Mouse (Mus musculus) olfactory bulb, adult 2 months (tissue): ENCODE measurements around the gene Tmem170b. TPM values are rescaled to one million over a fixed set of nuclear protein-coding genes. Genes with fewer than 3 reads are reported as not detected.

Source experiments
- H3K27ac ChIP-seq: fragments of 200-500 bp; 2 replicates; pipeline ENCODE4 v1.5.1; 2012; ENCODE audit warnings: low read depth, low read length; ENCODE audit not compliant: insufficient read depth
- H3K4me1 ChIP-seq: fragments of 200-500 bp; 2 replicates; pipeline ENCODE4 v1.6.1; 2012; ENCODE audit warnings: low read length; ENCODE audit not compliant: control insufficient read depth, insufficient read depth
- H3K4me3 ChIP-seq: fragments of 200-500 bp; 2 replicates; pipeline ENCODE4 v1.5.1; 2012; ENCODE audit warnings: mild to moderate bottlenecking, low read depth, low read length, moderate library complexity; ENCODE audit not compliant: insufficient read depth
- CTCF ChIP-seq: fragments of 200-500 bp; IDR thresholded peaks from 2 replicates; pipeline ENCODE4 v1.5.1; 2012; ENCODE audit warnings: low read depth, mild to moderate bottlenecking, low read length, moderate library complexity; ENCODE audit not compliant: insufficient read depth
- POLR2A ChIP-seq: fragments of 200-500 bp; IDR thresholded peaks from 2 replicates; pipeline ENCODE4 v1.6.1; 2012; ENCODE audit warnings: mild to moderate bottlenecking, low read depth, low read length, moderate library complexity; ENCODE audit not compliant: insufficient read depth
- WGBS: fragments of 180-500 bp; shearing (Covaris S2); methylation state at CpG from one replicate; pipeline ENCODE4 v1.1.7; 2018; 5-methylcytosine and 5-hydroxymethylcytosine counted together
- polyA plus RNA-seq: library from polyadenylated mRNA; stranded (reverse); fragments of >200 nt; gene quantifications from 2 replicates; pipeline ENCODE4 v1.2.4, GENCODE M21; 2012; ENCODE audit warnings: low replicate concordance; ENCODE audit not compliant: missing spikeins, insufficient read depth, insufficient read length

Tmem170b gene
- polyA plus RNA-seq, 1 experiment: not detected

- no peak for TF ChIP-seq CTCF
- no peak for TF ChIP-seq POLR2A
- Histone ChIP-seq H3K4me3 (peak overlapping the region; percentile 24; the same call in 1 of the 2 replicates), H3K27ac (no peak overlapping the region), H3K4me1 (peaks cover 6% of the 10 kb centered on the region)
- WGBS: 22% methylated on average over 3 of the region's 3 CpGs
Observed at GRCm38 (mm10) chr13:41607589-41607988, 1.9 kb downstream of the Tmem170b start.

- H3K27ac ChIP-seq: no peak overlapping the region
- no peak overlapping the region for H3K4me3 ChIP-seq
- peaks cover 6% of the 10 kb centered on the region for H3K4me1 ChIP-seq
- 52% methylated on average over 2 of the region's 2 CpGs for WGBS
- TF ChIP-seq CTCF (no peak), POLR2A (no peak)
Observed at GRCm38 (mm10) chr13:41608559-41608958, 2.9 kb downstream of the Tmem170b start.

GRCm38 (mm10) chr13:41611046-41611445 is 5.3 kb downstream of the Tmem170b start:
- H3K27ac ChIP-seq: no peak overlapping the region
- no peak for TF ChIP-seq CTCF
- WGBS: 80% methylated on average over 1 of the region's 1 CpGs
- peaks cover 10% of the 10 kb centered on the region for H3K4me1 ChIP-seq
- no peak overlapping the region for H3K4me3 ChIP-seq

- WGBS: 53% methylated on average over 2 of the region's 2 CpGs
- TF ChIP-seq CTCF (no peak), POLR2A (no peak)
- Histone ChIP-seq H3K4me3 (no peak overlapping the region), H3K4me1 (peaks cover 9% of the 10 kb centered on the region; the same call in 1 of the 2 replicates), H3K27ac (no peak overlapping the region)
Observed at GRCm38 (mm10) chr13:41614539-41614938, 8.8 kb downstream of the Tmem170b start.

GRCm38 (mm10) chr13:41614982-41615381 is 9.3 kb downstream of the Tmem170b start:
- H3K27ac ChIP-seq: no peak overlapping the region
- 48% methylated on average over 5 of the region's 5 CpGs for WGBS

GRCm38 (mm10) chr13:41619470-41619869 is 13.8 kb downstream of the Tmem170b start:
- H3K4me3 ChIP-seq: no peak overlapping the region
- no peak for TF ChIP-seq POLR2A
- TF ChIP-seq CTCF: no peak
- no peak overlapping the region for H3K27ac ChIP-seq
- H3K4me1 ChIP-seq: peaks cover 9% of the 10 kb centered on the region; the same call in 1 of the 2 replicates
- WGBS: 90% methylated on average over 4 of the region's 4 CpGs

More at GRCm38 (mm10) chr13:41614982-41615381, 9.3 kb downstream of the Tmem170b start:
- Histone ChIP-seq H3K4me1 (peaks cover 9% of the 10 kb centered on the region; the same call in 1 of the 2 replicates), H3K4me3 (no peak overlapping the region)
- TF ChIP-seq CTCF: no peak
- no peak for TF ChIP-seq POLR2A

GRCm38 (mm10) chr13:41620132-41620531 is 14.4 kb downstream of the Tmem170b start:
- no peak overlapping the region for H3K27ac ChIP-seq
- TF ChIP-seq POLR2A (no peak), CTCF (no peak)
- peaks cover 6% of the 10 kb centered on the region; the same call in 1 of the 2 replicates for H3K4me1 ChIP-seq
- no peak overlapping the region for H3K4me3 ChIP-seq
- WGBS: 76% methylated on average over 4 of the region's 4 CpGs

- WGBS: 84% methylated on average over 1 of the region's 1 CpGs
- H3K4me1 ChIP-seq: peaks cover 6% of the 10 kb centered on the region
- TF ChIP-seq POLR2A (no peak), CTCF (no peak)
Observed at GRCm38 (mm10) chr13:41624123-41624522, 18.4 kb downstream of the Tmem170b start.

GRCm38 (mm10) chr13:41625248-41625647 is 19.5 kb downstream of the Tmem170b start:
- H3K4me3 ChIP-seq: no peak overlapping the region
- H3K4me1 ChIP-seq: peaks cover 6% of the 10 kb centered on the region
- H3K27ac ChIP-seq: no peak overlapping the region
- TF ChIP-seq CTCF (no peak), POLR2A (no peak)
- WGBS: 63% methylated on average over 3 of the region's 3 CpGs

More at GRCm38 (mm10) chr13:41624123-41624522, 18.4 kb downstream of the Tmem170b start:
- no peak overlapping the region for H3K4me3 ChIP-seq
- no peak overlapping the region for H3K27ac ChIP-seq
